Mouse (Mus musculus) heart, adult 2 months (tissue): ENCODE measurements at regions not wholly inside any gene's neighbourhood (a gene's known extent, or its start where the extent isn't known, plus 50 kb on each side); places are given as distances from the start of the nearest gene placed in this dataset.

ENCODE experiments used
- DNase-seq, 2 experiments: peaks; one replicate each; pipeline ENCODE4 v3.0.0; 2021
- H3K27ac ChIP-seq: fragments of 200-600 bp; 2 replicates; pipeline ENCODE4 v1.8.1; 2022
- H3K27me3 ChIP-seq: fragments of 200-500 bp; 2 replicates; pipeline ENCODE4 v1.6.1; 2012; ENCODE audit warnings: mild to moderate bottlenecking, low read length, inconsistent platforms, mixed read lengths; ENCODE audit not compliant: control insufficient read depth, insufficient read depth
- H3K36me3 ChIP-seq: fragments of 200-500 bp; 2 replicates; pipeline ENCODE4 v1.6.1; 2012; ENCODE audit warnings: low read length, inconsistent platforms; ENCODE audit not compliant: control insufficient read depth, insufficient read depth
- H3K4me1 ChIP-seq: fragments of 200-500 bp; 2 replicates; pipeline ENCODE4 v1.6.1; 2011; ENCODE audit warnings: low read length; ENCODE audit not compliant: control insufficient read depth, insufficient read depth
- H3K4me3 ChIP-seq: fragments of 200-600 bp; 2 replicates; pipeline ENCODE4 v1.8.1; 2022
- H3K79me2 ChIP-seq: fragments of 200-500 bp; replicated peaks from 2 replicates; pipeline ENCODE4 v1.6.1; 2012; ENCODE audit warnings: mild to moderate bottlenecking, inconsistent platforms, low read length, moderate library complexity, mixed read lengths; ENCODE audit not compliant: control insufficient read depth, insufficient read depth
- H3K9ac ChIP-seq: fragments of 200-500 bp; 2 replicates; pipeline ENCODE4 v1.6.1; 2012; ENCODE audit warnings: low read depth, mild to moderate bottlenecking, control low read depth, inconsistent platforms, low read length, mixed read lengths
- CTCF ChIP-seq: fragments of 200-600 bp; IDR thresholded peaks from 2 replicates; pipeline ENCODE4 v1.8.1; 2022; ENCODE audit warnings: antibody characterized with exemption, mild to moderate bottlenecking, moderate library complexity
- EP300 ChIP-seq: fragments of 200-500 bp; IDR thresholded peaks from 2 replicates; pipeline ENCODE4 v1.6.1; 2011; ENCODE audit warnings: low read depth, low read length, control low read depth; ENCODE audit not compliant: insufficient read depth
- POLR2A ChIP-seq: fragments of 200-500 bp; IDR thresholded peaks from 2 replicates; pipeline ENCODE4 v1.6.1; 2011; ENCODE audit warnings: mild to moderate bottlenecking, low read depth, low read length, control low read depth; ENCODE audit not compliant: insufficient read depth
- whole genome bisulfite sequencing: fragments of 180-500 bp; shearing (Covaris S2); methylation state at CpG from one replicate; pipeline ENCODE4 v1.1.7; 2018; 5-methylcytosine and 5-hydroxymethylcytosine counted together
- intact Hi-C: fragments of 180-260 bp; cut with DNase I; formaldehyde crosslinking; loops from one replicate; pipeline ENCODE4 v1.15.1; 2025

GRCm38 (mm10) chr2:52804106-52804825, 53.4 kb upstream of the Fmnl2 start:
- Histone ChIP-seq H3K27ac (no peak overlapping the region), H3K4me1 (peaks cover 4% of the 10 kb centered on the region), H3K36me3 (no peaks in the 10 kb centered on the region), H3K4me3 (no peak overlapping the region), H3K9ac (no peak overlapping the region), H3K79me2 (no peaks in the 10 kb centered on the region), H3K27me3 (no peaks in the 10 kb centered on the region)
- TF ChIP-seq EP300 (0 out of 2 replicates have a peak, but pooled peaks have one; percentile 11), CTCF (no peak)
- intact Hi-C loops = no loop called here
- 56% methylated on average over 17 of the region's 17 CpGs for WGBS
- DNase-seq = peak; percentile 16 to 34

- peak in 1 of 2 experiments; percentile 18 for DNase-seq
- Histone ChIP-seq H3K27ac (no peak overlapping the region), H3K36me3 (no peaks in the 10 kb centered on the region), H3K27me3 (no peaks in the 10 kb centered on the region), H3K79me2 (no peaks in the 10 kb centered on the region), H3K4me1 (peaks cover 4% of the 10 kb centered on the region), H3K9ac (no peak overlapping the region), H3K4me3 (no peak overlapping the region)
- 26% methylated on average over 1 of the region's 1 CpGs for WGBS
- intact Hi-C loops = no loop called here
- TF ChIP-seq POLR2A = no peak
These were observed 52.9 kb upstream of the Fmnl2 start for GRCm38 (mm10) chr2:52804826-52805149.

- H3K4me1 ChIP-seq = peaks cover 4% of the 10 kb centered on the region
- H3K27ac ChIP-seq = no peak overlapping the region
- no peaks in the 10 kb centered on the region for H3K79me2 ChIP-seq
- no peaks in the 10 kb centered on the region for H3K27me3 ChIP-seq
- H3K9ac ChIP-seq = no peak overlapping the region
- no peak overlapping the region for H3K4me3 ChIP-seq
- intact Hi-C loops = no loop called here
- TF ChIP-seq EP300 (no peak), POLR2A (no peak), CTCF (no peak)
- no peaks in the 10 kb centered on the region for H3K36me3 ChIP-seq
- WGBS = 45% methylated on average over 2 of the region's 2 CpGs
- no peak for DNase-seq
These were observed 49.8 kb upstream of the Fmnl2 start for GRCm38 (mm10) chr2:52807826-52808225.
